Mouse (Mus musculus): ENCODE data around the gene Fam122b. TPM values are rescaled to one million over a fixed set of nuclear protein-coding genes. Genes with fewer than 3 reads are reported as not detected.

Fam122b gene
- 11.8 TPM for polyA plus RNA-seq (2014; fragmentation: Illumina TruSeq; extraction: RNeasy Lipid Tissue Mini Kit (QIAGEN cat#74804); ENCODE audit: low read depth, low replicate concordance)

DNA sequence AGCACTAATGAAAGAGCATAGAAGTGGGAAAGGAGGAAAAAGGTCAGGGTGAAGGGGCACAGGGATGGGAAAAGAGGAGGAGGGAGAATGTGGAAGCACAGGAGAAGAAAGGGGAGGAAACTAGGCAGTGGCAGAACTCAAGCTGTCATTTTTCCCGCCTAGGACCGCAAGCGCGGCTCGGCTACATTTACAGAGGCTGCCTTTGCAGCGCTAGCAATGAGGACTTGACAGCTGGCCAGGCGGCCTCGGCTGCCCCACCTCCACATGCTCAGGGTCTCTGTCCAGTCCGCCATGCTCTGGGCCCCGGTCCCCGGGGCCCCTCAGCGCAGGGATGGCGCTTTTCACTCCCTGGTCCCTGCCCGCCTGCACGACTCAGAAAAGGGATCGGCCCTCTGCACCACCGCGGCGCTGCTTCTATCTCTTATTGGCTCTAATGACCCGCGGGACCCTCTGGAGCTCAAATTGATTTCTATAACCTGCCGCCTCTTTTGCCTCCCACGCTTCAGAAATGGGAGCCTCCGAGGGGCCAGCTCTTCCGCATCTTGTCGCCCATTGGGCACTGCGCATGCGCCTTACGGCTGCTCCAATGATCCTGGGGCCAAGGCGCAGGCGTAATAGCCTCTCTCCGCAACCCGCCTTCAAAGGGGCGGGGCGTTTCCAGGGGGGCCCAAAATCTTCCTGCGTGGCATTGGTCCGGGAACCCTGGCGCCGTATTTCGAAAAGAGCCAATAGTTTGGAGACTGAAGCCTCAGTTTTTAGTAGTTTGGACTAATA, at the start of gene Fam122b:
Fam122b (minus strand) TSS at position 517 of the 774 bp plus-strand sequence.

DNA sequence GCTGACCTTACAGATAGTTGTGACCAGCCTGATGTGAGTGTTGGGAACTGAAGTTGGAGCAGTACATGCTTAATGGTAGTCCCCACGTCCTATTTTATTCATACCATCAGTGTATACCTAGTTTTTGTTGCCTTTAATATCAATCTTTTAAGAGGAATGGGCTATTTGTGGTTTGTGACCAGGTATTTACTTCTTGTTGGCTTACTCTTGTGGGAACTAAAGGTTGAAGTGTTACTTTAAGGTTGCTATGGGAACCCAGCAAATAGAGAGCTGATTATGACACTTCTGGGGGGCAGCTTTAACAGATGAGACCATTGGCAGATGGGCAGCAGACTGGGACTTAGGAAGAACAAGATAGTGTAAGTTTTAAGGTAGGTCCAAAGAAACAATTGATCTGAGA, 3.5 kb upstream of the Fam122b start, which contains the start of gene Fam122c:
Fam122c (plus strand) TSS at position 301 of the 400 bp plus-strand sequence.

DNA sequence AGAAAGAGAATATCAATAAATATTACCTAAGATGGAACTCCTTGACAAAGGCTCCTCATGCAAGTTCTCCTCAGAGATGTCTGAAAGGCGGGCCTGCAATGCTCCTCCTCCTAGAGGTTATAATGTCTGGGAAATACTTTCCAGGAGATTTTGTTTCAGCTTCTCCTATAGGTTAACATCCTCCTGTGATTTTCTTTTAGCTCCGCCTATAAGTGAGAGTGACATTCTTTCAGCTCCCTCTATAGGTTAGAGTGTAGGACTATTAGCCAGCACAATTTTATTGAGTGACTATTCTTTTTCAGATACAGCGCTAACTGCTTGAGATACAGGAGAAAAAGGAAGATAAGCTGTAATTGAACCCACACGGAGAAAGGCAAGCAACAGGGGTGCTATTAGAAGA, 29.6 kb downstream of the Fam122b start, which contains the start of gene Plac1:
Plac1 (minus strand) TSS at position 101 of the 400 bp plus-strand sequence.

Other genes with a start within 250 kb of the Fam122b start
- not detected for gene Plac1, start 29.7 kb downstream of the Fam122b start, polyA plus RNA-seq (2014; fragmentation: Illumina TruSeq; extraction: RNeasy Lipid Tissue Mini Kit (QIAGEN cat#74804); ENCODE audit: low read depth, low replicate concordance)
- not detected for gene Fam122c, start 3.6 kb upstream of the Fam122b start, polyA plus RNA-seq (2014; fragmentation: Illumina TruSeq; extraction: RNeasy Lipid Tissue Mini Kit (QIAGEN cat#74804); ENCODE audit: low read depth, low replicate concordance)
- 89.4 TPM for gene Mospd1, start 100.7 kb upstream of the Fam122b start, polyA plus RNA-seq (2014; fragmentation: Illumina TruSeq; extraction: RNeasy Lipid Tissue Mini Kit (QIAGEN cat#74804); ENCODE audit: low read depth, low replicate concordance)
- gene Etd, start 165.1 kb upstream of the Fam122b start, polyA plus RNA-seq (2014; fragmentation: Illumina TruSeq; extraction: RNeasy Lipid Tissue Mini Kit (QIAGEN cat#74804); ENCODE audit: low read depth, low replicate concordance), result not detected

All from kidney, adult 10 weeks (tissue).